Mouse (Mus musculus) lung, postnatal 10 days (tissue): ENCODE results near the gene She.
"Not testable (repeated sequence)": the region's sequence is repeated elsewhere in the genome, so short reads cannot be mapped to it uniquely, and the experiment has no call there.

Source experiments
- DNase-seq: peaks from one replicate; pipeline ENCODE4 v3.0.0; 2021

She gene

GRCm38 (mm10) chr3:89830815-89831591 is at the start of gene She:
She (plus strand) TSS chr3:89831370.
- peak; percentile 70 for DNase-seq

GRCm38 (mm10) chr3:89781640-89782039 is 49.5 kb upstream of the She start:
- no peak for DNase-seq

GRCm38 (mm10) chr3:89784991-89785753 is 46.0 kb upstream of the She start:
- peak; percentile 94 for DNase-seq

GRCm38 (mm10) chr3:89786275-89786674 is 44.9 kb upstream of the She start:
- DNase-seq = no peak

- no peak for DNase-seq
Measured at GRCm38 (mm10) chr3:89788680-89789352, 42.4 kb upstream of the She start.

GRCm38 (mm10) chr3:89794616-89795015 is 36.6 kb upstream of the She start:
- DNase-seq = no peak

GRCm38 (mm10) chr3:89795746-89796145 is 35.4 kb upstream of the She start:
- no peak for DNase-seq

- no peak for DNase-seq
Measured at GRCm38 (mm10) chr3:89796358-89796757, 34.8 kb upstream of the She start.

- DNase-seq = no peak
Measured at GRCm38 (mm10) chr3:89798518-89798917, 32.7 kb upstream of the She start.

GRCm38 (mm10) chr3:89799476-89799875 is 31.7 kb upstream of the She start:
- DNase-seq = no peak

GRCm38 (mm10) chr3:89800078-89800477 is 31.1 kb upstream of the She start:
- DNase-seq = not testable (repeated sequence)

GRCm38 (mm10) chr3:89800774-89801506 is 30.2 kb upstream of the She start:
- no peak for DNase-seq

GRCm38 (mm10) chr3:89801507-89801847 is 29.7 kb upstream of the She start:
- peak; percentile 64 for DNase-seq

- DNase-seq = no peak
Measured at GRCm38 (mm10) chr3:89802876-89803275, 28.3 kb upstream of the She start.

- DNase-seq = no peak
Measured at GRCm38 (mm10) chr3:89805179-89805578, 26.0 kb upstream of the She start.

- DNase-seq = no peak
Measured at GRCm38 (mm10) chr3:89806751-89807150, 24.4 kb upstream of the She start.

GRCm38 (mm10) chr3:89807171-89807570 is 24.0 kb upstream of the She start:
- no peak for DNase-seq

GRCm38 (mm10) chr3:89807881-89808280 is 23.3 kb upstream of the She start:
- no peak for DNase-seq

- DNase-seq = no peak
Measured at GRCm38 (mm10) chr3:89808638-89809037, 22.5 kb upstream of the She start.

- no peak for DNase-seq
Measured at GRCm38 (mm10) chr3:89810841-89811240, 20.3 kb upstream of the She start.

- no peak for DNase-seq
Measured at GRCm38 (mm10) chr3:89812166-89812565, 19.0 kb upstream of the She start.

- DNase-seq = no peak
Measured at GRCm38 (mm10) chr3:89814051-89814450, 17.1 kb upstream of the She start.

- peak; percentile 69 for DNase-seq
Measured at GRCm38 (mm10) chr3:89817056-89817455, 14.1 kb upstream of the She start.
